ENCODE assay signal across 10 mouse cellular contexts in genomic region chrX:144154111-144154510, GRCm38 (mm10). TPM values are rescaled to one million over a fixed set of nuclear protein-coding genes. Genes with fewer than 3 reads are reported as not detected.
DNase-seq lines count a peak whose midpoint lies in the region; ATAC-seq lines count a peak whose summit lies in the region.
"Had no signal": no experiment of that assay in that cellular context is flagged by ENCODE, and none has a peak within 500 bp of the region (broad histone marks: within the 10 kb centered on the region; RNA-seq: fewer than 3 reads in every experiment).

No protein-coding gene starts in this region.

- H3K9ac ChIP-seq in heart, embryonic 12.5 days = no peak overlapping the region
- H3K9ac ChIP-seq in lung, embryonic 16.5 days (ENCODE audit: low read length) = no peak overlapping the region
- H3K9ac ChIP-seq in intestine, embryonic 16.5 days (ENCODE audit: low read depth, low read length) = no peak overlapping the region
- H3K9ac ChIP-seq in stomach, embryonic 14.5 days (replicated peaks; ENCODE audit: low read depth, low read length) = no peak overlapping the region

- WGBS in heart, embryonic 12.5 days = 18% methylated on average over 7 of the region's 7 CpGs
- 22% methylated on average over 7 of the region's 7 CpGs for WGBS in lung, embryonic 16.5 days
- 24% methylated on average over 7 of the region's 7 CpGs for WGBS in intestine, embryonic 16.5 days
- WGBS in stomach, embryonic 14.5 days = 24% methylated on average over 7 of the region's 7 CpGs

- no peaks in the 10 kb centered on the region for H3K9me3 ChIP-seq in heart, embryonic 12.5 days (replicated peaks)
- H3K9me3 ChIP-seq in lung, embryonic 16.5 days (ENCODE audit: control insufficient read depth, low read length) = no peaks in the 10 kb centered on the region
- H3K9me3 ChIP-seq in intestine, embryonic 16.5 days (ENCODE audit: control insufficient read depth, low read length) = no peaks in the 10 kb centered on the region
- H3K9me3 ChIP-seq in stomach, embryonic 14.5 days (ENCODE audit: control insufficient read depth, low read depth, low read length) = no peaks in the 10 kb centered on the region

- no peak for ATAC-seq in heart, embryonic 12.5 days (ENCODE audit: insufficient number of reproducible peaks, low FRiP score)
- ATAC-seq in lung, embryonic 16.5 days (ENCODE audit: low read depth) = no peak
- ATAC-seq in intestine, embryonic 16.5 days = no peak
- no peak for ATAC-seq in stomach, embryonic 14.5 days (ENCODE audit: insufficient number of reproducible peaks, insufficient read depth, low FRiP score, low read depth)

- no peaks in the 10 kb centered on the region for H3K27me3 ChIP-seq in heart, embryonic 12.5 days (replicated peaks)
- no peaks in the 10 kb centered on the region; the same call in 1 of the 2 replicates for H3K27me3 ChIP-seq in lung, embryonic 16.5 days (ENCODE audit: control insufficient read depth, insufficient read depth, low read depth, low read length)
- no peaks in the 10 kb centered on the region for H3K27me3 ChIP-seq in intestine, embryonic 16.5 days (replicated peaks; ENCODE audit: control insufficient read depth, insufficient read depth, low read length)
- no peaks in the 10 kb centered on the region for H3K27me3 ChIP-seq in stomach, embryonic 14.5 days (ENCODE audit: control insufficient read depth, insufficient read depth, low read length)

- DNase-seq in heart, adult 11 months = no peak
- no peak for DNase-seq in lung, postnatal 14 days
- DNase-seq in cerebellum, adult 9-11 months = no peak
- DNase-seq in spleen, adult 18-20 months = no peak
- DNase-seq: kidney, adult 9 months had no signal

- no peaks in the 10 kb centered on the region for H3K36me3 ChIP-seq in heart, embryonic 12.5 days
- no peaks in the 10 kb centered on the region for H3K36me3 ChIP-seq in lung, embryonic 16.5 days (ENCODE audit: control insufficient read depth, insufficient read depth, low read length)
- H3K36me3 ChIP-seq in intestine, embryonic 16.5 days (ENCODE audit: control insufficient read depth, insufficient read depth, low read length) = no peaks in the 10 kb centered on the region
- H3K36me3 ChIP-seq in stomach, embryonic 14.5 days (ENCODE audit: control insufficient read depth, insufficient read depth, low read length) = no peaks in the 10 kb centered on the region

- no peak overlapping the region for H3K27ac ChIP-seq in heart, embryonic 12.5 days (ENCODE audit: poor library complexity, severe bottlenecking)
- no peak overlapping the region for H3K27ac ChIP-seq in lung, embryonic 16.5 days (ENCODE audit: low read length)
- no peak overlapping the region for H3K27ac ChIP-seq in intestine, embryonic 16.5 days (ENCODE audit: low read length)
- H3K27ac ChIP-seq in stomach, embryonic 14.5 days (ENCODE audit: low read length) = no peak overlapping the region

- H3K4me1 ChIP-seq in heart, embryonic 12.5 days (replicated peaks) = no peaks in the 10 kb centered on the region
- no peaks in the 10 kb centered on the region for H3K4me1 ChIP-seq in lung, embryonic 16.5 days (replicated peaks; ENCODE audit: control insufficient read depth, insufficient read depth, low read length)
- H3K4me1 ChIP-seq in intestine, embryonic 16.5 days (ENCODE audit: control insufficient read depth, insufficient read depth, low read length) = no peaks in the 10 kb centered on the region
- H3K4me1 ChIP-seq in stomach, embryonic 14.5 days (ENCODE audit: control insufficient read depth, insufficient read depth, low read length) = no peaks in the 10 kb centered on the region

- H3K4me2 ChIP-seq in heart, embryonic 12.5 days = peak overlapping the region; percentile 65
- H3K4me2 ChIP-seq in lung, embryonic 16.5 days (ENCODE audit: low read depth, low read length) = peak overlapping the region; percentile 19
- peak overlapping the region; percentile 30 for H3K4me2 ChIP-seq in intestine, embryonic 16.5 days (ENCODE audit: low read depth, low read length)
- H3K4me2 ChIP-seq in stomach, embryonic 14.5 days (replicated peaks; ENCODE audit: low read depth, low read length) = peak overlapping the region; percentile 38

- peak overlapping the region; percentile 35 for H3K4me3 ChIP-seq in heart, embryonic 12.5 days
- peak overlapping the region; percentile 2; the same call in 1 of the 2 replicates for H3K4me3 ChIP-seq in lung, embryonic 16.5 days (ENCODE audit: low read length)
- no peak overlapping the region for H3K4me3 ChIP-seq in intestine, embryonic 16.5 days (ENCODE audit: low read length)
- peak overlapping the region; percentile 8; the same call in 1 of the 2 replicates for H3K4me3 ChIP-seq in stomach, embryonic 14.5 days (ENCODE audit: low read depth, low read length)

RNA-seq across cellular contexts. Expression of gene A730046J19Rik, which starts 0.6 kb away (rescaled TPM):
- 0.21 and 0.41 TPM in 2 replicates for polyA plus RNA-seq in heart, embryonic 12.5 days (2016; fragmentation: Nextera tagmentation; extraction: Ambion mirVana)
- polyA plus RNA-seq in lung, embryonic 16.5 days (2015; fragmentation: Nextera tagmentation; extraction: Ambion mirVana) = 0.53 and 0.54 TPM in 2 replicates
- polyA plus RNA-seq in intestine, embryonic 16.5 days (2015; fragmentation: Nextera tagmentation; extraction: Ambion mirVana) = 0.39 and 0.44 TPM in 2 replicates
- polyA plus RNA-seq in stomach, embryonic 14.5 days (2014; fragmentation: Nextera tagmentation; extraction: Ambion mirVana) = 1.1 and 2.1 TPM in 2 replicates
- polyA plus RNA-seq: thymus, postnatal 0 days had no signal
